Mouse (Mus musculus) ES-Bruce4 (cell line): Measurements from ENCODE around the gene Ssbp3.

ENCODE experiments used
- CTCF ChIP-seq: IDR thresholded peaks from one replicate; pipeline ENCODE4 v1.8.1; 2011; ENCODE audit warnings: low read depth, low read length
- EP300 ChIP-seq: IDR thresholded peaks from 2 replicates; pipeline ENCODE4 v1.6.1; 2011; ENCODE audit warnings: low read depth, low read length; ENCODE audit not compliant: insufficient read depth
- POLR2A ChIP-seq: IDR thresholded peaks from one replicate; pipeline ENCODE4 v1.8.1; 2011; ENCODE audit warnings: low read length; ENCODE audit not compliant: insufficient read depth

DNA sequence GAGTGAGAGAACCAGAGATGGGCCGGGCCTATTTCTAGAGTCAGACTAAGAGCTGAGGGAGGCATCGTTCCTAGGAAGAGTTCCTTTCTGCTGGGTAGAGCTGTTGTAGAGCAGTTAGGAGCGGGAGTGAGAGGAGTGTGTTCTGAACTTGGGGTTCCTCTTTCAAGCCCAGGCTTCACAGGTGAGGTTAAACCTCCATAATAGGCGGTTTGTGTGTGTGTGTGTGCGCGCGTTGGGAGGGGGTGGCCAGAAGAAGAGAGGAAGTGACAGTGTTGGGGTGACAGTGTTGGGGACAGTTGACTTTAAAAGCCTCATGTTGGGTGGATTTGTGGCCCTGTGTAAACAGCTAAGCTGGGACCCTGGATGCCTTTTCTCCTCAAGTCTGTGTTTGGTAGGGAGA is 22.1 kb downstream of the Ssbp3 start:
- no peak for TF ChIP-seq POLR2A
- TF ChIP-seq CTCF, result no peak
- no peak for TF ChIP-seq EP300
